Mouse (Mus musculus) stomach, embryonic 14.5 days (tissue): ENCODE measurements around the gene Cpa1. TPM values are rescaled to one million over a fixed set of nuclear protein-coding genes. Genes with fewer than 3 reads are reported as not detected.

Experiments used
- ATAC-seq: fragments of 200-750 bp; cut with Nextera tagmentation; 2 replicates; pipeline ENCODE4 v1.8.0; 2017; ENCODE audit warnings: low read depth, moderate TSS enrichment; ENCODE audit not compliant: insufficient number of reproducible peaks, insufficient read depth, low FRiP score
- H3K27ac ChIP-seq: fragments of 300-500 bp; sonication (generic); 2 replicates; pipeline ENCODE4 v1.5.1; 2014; ENCODE audit warnings: mild to moderate bottlenecking, low read length, moderate library complexity, mixed read lengths
- H3K27me3 ChIP-seq: fragments of 300-500 bp; sonication (generic); 2 replicates; pipeline ENCODE4 v1.6.1; 2014; ENCODE audit warnings: low read length, control low read depth, mixed read lengths; ENCODE audit not compliant: control insufficient read depth, insufficient read depth
- H3K36me3 ChIP-seq: fragments of 300-500 bp; sonication (generic); 2 replicates; pipeline ENCODE4 v1.6.1; 2014; ENCODE audit warnings: mild to moderate bottlenecking, control low read depth, low read length, moderate library complexity, mixed read lengths; ENCODE audit not compliant: control insufficient read depth, insufficient read depth
- H3K4me1 ChIP-seq: fragments of 300-500 bp; sonication (generic); 2 replicates; pipeline ENCODE4 v1.6.1; 2014; ENCODE audit warnings: low read length, control low read depth, mixed read lengths; ENCODE audit not compliant: control insufficient read depth, insufficient read depth
- H3K4me2 ChIP-seq: fragments of 300-500 bp; sonication (generic); replicated peaks from 2 replicates; pipeline ENCODE4 v1.6.1; 2014; ENCODE audit warnings: low read depth, low read length, control low read depth
- H3K4me3 ChIP-seq: fragments of 300-500 bp; sonication (generic); 2 replicates; pipeline ENCODE4 v1.5.1; 2014; ENCODE audit warnings: low read depth, low read length, control low read depth
- H3K9ac ChIP-seq: fragments of 300-500 bp; sonication (generic); replicated peaks from 2 replicates; pipeline ENCODE4 v1.6.1; 2014; ENCODE audit warnings: low read depth, mild to moderate bottlenecking, control low read depth, low read length, moderate library complexity, mixed read lengths
- H3K9me3 ChIP-seq: fragments of 300-500 bp; sonication (generic); 2 replicates; pipeline ENCODE4 v1.6.1; 2016; ENCODE audit warnings: low read depth, low read length, control low read depth; ENCODE audit not compliant: control insufficient read depth
- WGBS: fragments of 180-500 bp; shearing (Covaris S2); extraction: QIAGEN DNeasy Blood & Tissue Kit; methylation state at CpG from one replicate; pipeline ENCODE4 v1.1.7; 2014; 5-methylcytosine and 5-hydroxymethylcytosine counted together
- polyA plus RNA-seq: library from polyadenylated mRNA; unstranded; fragments of >200 nt; fragmentation: Nextera tagmentation; extraction: Ambion mirVana; gene quantifications from 2 replicates; pipeline ENCODE4 v1.2.1, GENCODE M21; 2014

Gene Cpa1
- polyA plus RNA-seq, 1 experiment from 2014 or later = 1.5 TPM

- ATAC-seq = no peak
- no peak overlapping the region for H3K9ac ChIP-seq
- H3K27ac ChIP-seq = no peak overlapping the region
- no peaks in the 10 kb centered on the region for H3K9me3 ChIP-seq
- no peaks in the 10 kb centered on the region for H3K27me3 ChIP-seq
- no peak overlapping the region for H3K4me2 ChIP-seq
- H3K36me3 ChIP-seq = no peaks in the 10 kb centered on the region
- no peak overlapping the region for H3K4me3 ChIP-seq
- 86% methylated on average over 6 of the region's 6 CpGs for WGBS
- peaks cover 45% of the 10 kb centered on the region for H3K4me1 ChIP-seq
Measured at GRCm38 (mm10) chr6:30678482-30678881, 39.5 kb downstream of the Cpa1 start.

GRCm38 (mm10) chr6:30679567-30679966 lies 40.5 kb downstream of the Cpa1 start:
- Histone ChIP-seq H3K4me1 (peaks cover 34% of the 10 kb centered on the region), H3K4me2 (no peak overlapping the region), H3K4me3 (no peak overlapping the region), H3K27ac (peak overlapping the region; percentile 44; the same call in 1 of the 2 replicates), H3K27me3 (no peaks in the 10 kb centered on the region), H3K9ac (no peak overlapping the region), H3K9me3 (no peaks in the 10 kb centered on the region), H3K36me3 (no peaks in the 10 kb centered on the region)
- no peak for ATAC-seq
- 20% methylated on average over 5 of the region's 5 CpGs for WGBS

- ATAC-seq = no peak
- H3K27ac ChIP-seq = no peak overlapping the region
- H3K36me3 ChIP-seq = no peaks in the 10 kb centered on the region
- peaks cover 26% of the 10 kb centered on the region for H3K4me1 ChIP-seq
- WGBS = 55% methylated on average over 7 of the region's 7 CpGs
- no peaks in the 10 kb centered on the region for H3K27me3 ChIP-seq
- no peak overlapping the region for H3K4me3 ChIP-seq
- H3K4me2 ChIP-seq = no peak overlapping the region
- no peaks in the 10 kb centered on the region for H3K9me3 ChIP-seq
- no peak overlapping the region for H3K9ac ChIP-seq
Measured at GRCm38 (mm10) chr6:30680442-30680841, 41.4 kb downstream of the Cpa1 start.

- Histone ChIP-seq H3K27ac (peak overlapping the region; percentile 94), H3K27me3 (no peaks in the 10 kb centered on the region), H3K9me3 (no peaks in the 10 kb centered on the region), H3K36me3 (no peaks in the 10 kb centered on the region), H3K4me3 (no peak overlapping the region), H3K4me2 (peak overlapping the region; percentile 22; the same call in 1 of the 2 replicates), H3K4me1 (peaks cover 21% of the 10 kb centered on the region), H3K9ac (0 out of 2 replicates have a peak overlapping the region, but pooled peaks have one; percentile 10)
- ATAC-seq = peak; percentile 85
- 21% methylated on average over 13 of the region's 13 CpGs for WGBS
Measured at GRCm38 (mm10) chr6:30681935-30682900, 43.2 kb downstream of the Cpa1 start.

- Histone ChIP-seq H3K36me3 (no peaks in the 10 kb centered on the region), H3K4me3 (no peak overlapping the region), H3K4me1 (peaks cover 16% of the 10 kb centered on the region), H3K27ac (no peak overlapping the region), H3K9me3 (no peaks in the 10 kb centered on the region), H3K27me3 (no peaks in the 10 kb centered on the region), H3K9ac (no peak overlapping the region), H3K4me2 (no peak overlapping the region)
- WGBS = 74% methylated on average over 1 of the region's 1 CpGs
- no peak for ATAC-seq
Measured at GRCm38 (mm10) chr6:30684570-30684969, 45.6 kb downstream of the Cpa1 start.

GRCm38 (mm10) chr6:30687198-30687597 lies 48.2 kb downstream of the Cpa1 start:
- no peak overlapping the region for H3K9ac ChIP-seq
- no peak overlapping the region for H3K4me2 ChIP-seq
- H3K4me1 ChIP-seq = peaks cover 9% of the 10 kb centered on the region
- H3K27ac ChIP-seq = no peak overlapping the region
- ATAC-seq = no peak
- no peak overlapping the region for H3K4me3 ChIP-seq
- H3K9me3 ChIP-seq = no peaks in the 10 kb centered on the region
- no peaks in the 10 kb centered on the region; the same call in 1 of the 2 replicates for H3K36me3 ChIP-seq
- H3K27me3 ChIP-seq = no peaks in the 10 kb centered on the region
- WGBS = 87% methylated on average over 7 of the region's 7 CpGs

GRCm38 (mm10) chr6:30692826-30693225 lies 53.8 kb downstream of the Cpa1 start:
- H3K27me3 ChIP-seq = no peaks in the 10 kb centered on the region
- no peaks in the 10 kb centered on the region for H3K9me3 ChIP-seq
- peaks cover 4% of the 10 kb centered on the region; the same call in 1 of the 2 replicates for H3K4me1 ChIP-seq
- no peaks in the 10 kb centered on the region; the same call in 1 of the 2 replicates for H3K36me3 ChIP-seq
- no peak for ATAC-seq
- peak overlapping the region; percentile 41 for H3K4me2 ChIP-seq
- 75% methylated on average over 5 of the region's 5 CpGs for WGBS
- H3K27ac ChIP-seq = peak overlapping the region; percentile 80; the same call in 1 of the 2 replicates
- H3K4me3 ChIP-seq = peak overlapping the region; percentile 33
- H3K9ac ChIP-seq = peak overlapping the region; percentile 41; the same call in 1 of the 2 replicates

GRCm38 (mm10) chr6:30693350-30693991 lies 54.5 kb downstream of the Cpa1 start, which contains the start of gene Cep41:
Cep41 (minus strand) TSS chr6:30693749.
- Histone ChIP-seq H3K27ac (peak within 1 kb of the TSS; percentile 80), H3K4me2 (peak within 1 kb of the TSS; percentile 41), H3K4me3 (peak within 1 kb of the TSS; percentile 33), H3K9ac (peak within 1 kb of the TSS; percentile 41; the same call in 1 of the 2 replicates), H3K27me3 (no peaks in the 10 kb centered on the region), H3K9me3 (no peaks in the 10 kb centered on the region), H3K4me1 (peaks cover 4% of the 10 kb centered on the region; the same call in 1 of the 2 replicates), H3K36me3 (no peaks in the 10 kb centered on the region; the same call in 1 of the 2 replicates)
- under 1% methylated on average over 52 of the region's 52 CpGs for WGBS
- ATAC-seq = peak; percentile 97
